Mouse (Mus musculus): Measurements from ENCODE around the gene Nup133. TPM values are rescaled to one million over a fixed set of nuclear protein-coding genes. Genes with fewer than 3 reads are reported as not detected.

Nup133 gene
- polyA plus RNA-seq, 1 experiment from 2014 or later = 39.8 TPM

GRCm38 (mm10) chr8:123929026-123929425, 20.0 kb downstream of the Nup133 start:
- ATAC-seq (ENCODE audit: low FRiP score, low read depth) = no peak
- Histone ChIP-seq H3K4me2 (replicated peaks) (no peak overlapping the region), H3K9ac (no peak overlapping the region), H3K27ac (no peak overlapping the region), H3K4me3 (no peak overlapping the region), H3K36me3 (peaks cover 72% of the 10 kb centered on the region), H3K4me1 (no peaks in the 10 kb centered on the region), H3K27me3 (replicated peaks) (no peaks in the 10 kb centered on the region), H3K9me3 (no peaks in the 10 kb centered on the region)
- WGBS = 97% methylated on average over 7 of the region's 7 CpGs

GRCm38 (mm10) chr8:123925671-123926070, 23.4 kb downstream of the Nup133 start:
- Histone ChIP-seq H3K4me2 (replicated peaks) (no peak overlapping the region), H3K36me3 (peaks cover 84% of the 10 kb centered on the region), H3K4me3 (no peak overlapping the region), H3K4me1 (no peaks in the 10 kb centered on the region), H3K27ac (no peak overlapping the region), H3K9me3 (no peaks in the 10 kb centered on the region), H3K9ac (no peak overlapping the region), H3K27me3 (replicated peaks) (no peaks in the 10 kb centered on the region)
- 96% methylated on average over 3 of the region's 3 CpGs for WGBS
- no peak for ATAC-seq (ENCODE audit: low FRiP score, low read depth)

- no peaks in the 10 kb centered on the region for H3K9me3 ChIP-seq
- no peak overlapping the region for H3K27ac ChIP-seq
- no peak overlapping the region for H3K4me2 ChIP-seq (replicated peaks)
- H3K4me1 ChIP-seq = no peaks in the 10 kb centered on the region
- no peak overlapping the region for H3K9ac ChIP-seq
- peaks cover 84% of the 10 kb centered on the region for H3K36me3 ChIP-seq
- no peak overlapping the region for H3K4me3 ChIP-seq
- WGBS = 20% methylated on average over 2 of the region's 2 CpGs
- ATAC-seq (ENCODE audit: low FRiP score, low read depth) = 0 out of 2 replicates have a peak, but pooled peaks have one; percentile 21
- no peaks in the 10 kb centered on the region for H3K27me3 ChIP-seq (replicated peaks)
Observed at GRCm38 (mm10) chr8:123924719-123925118, 24.3 kb downstream of the Nup133 start.

GRCm38 (mm10) chr8:123914635-123915034, 34.4 kb downstream of the Nup133 start:
- Histone ChIP-seq H3K9ac (no peak overlapping the region), H3K27ac (no peak overlapping the region), H3K9me3 (no peaks in the 10 kb centered on the region), H3K4me3 (no peak overlapping the region), H3K4me2 (replicated peaks) (no peak overlapping the region), H3K4me1 (no peaks in the 10 kb centered on the region), H3K27me3 (replicated peaks) (no peaks in the 10 kb centered on the region), H3K36me3 (peaks cover 89% of the 10 kb centered on the region)
- WGBS = 95% methylated on average over 3 of the region's 3 CpGs
- ATAC-seq (ENCODE audit: low FRiP score, low read depth) = no peak

- Histone ChIP-seq H3K9ac (no peak overlapping the region), H3K4me3 (no peak overlapping the region), H3K4me1 (no peaks in the 10 kb centered on the region), H3K36me3 (peaks cover 81% of the 10 kb centered on the region), H3K27me3 (replicated peaks) (no peaks in the 10 kb centered on the region), H3K9me3 (no peaks in the 10 kb centered on the region), H3K27ac (no peak overlapping the region), H3K4me2 (replicated peaks) (no peak overlapping the region)
- WGBS = 94% methylated on average over 4 of the region's 4 CpGs
- ATAC-seq (ENCODE audit: low FRiP score, low read depth) = no peak
Observed at GRCm38 (mm10) chr8:123912265-123912664, 36.8 kb downstream of the Nup133 start.

- no peaks in the 10 kb centered on the region for H3K4me1 ChIP-seq
- WGBS = 89% methylated on average over 6 of the region's 6 CpGs
- no peak overlapping the region for H3K4me2 ChIP-seq (replicated peaks)
- no peak for ATAC-seq (ENCODE audit: low FRiP score, low read depth)
- no peaks in the 10 kb centered on the region for H3K27me3 ChIP-seq (replicated peaks)
- no peaks in the 10 kb centered on the region for H3K9me3 ChIP-seq
- no peak overlapping the region for H3K27ac ChIP-seq
- H3K9ac ChIP-seq = no peak overlapping the region
- peaks cover 79% of the 10 kb centered on the region for H3K36me3 ChIP-seq
- H3K4me3 ChIP-seq = no peak overlapping the region
Observed at GRCm38 (mm10) chr8:123907604-123908003, 41.5 kb downstream of the Nup133 start.

- H3K9ac ChIP-seq = no peak overlapping the region
- no peaks in the 10 kb centered on the region for H3K27me3 ChIP-seq (replicated peaks)
- H3K4me1 ChIP-seq = no peaks in the 10 kb centered on the region
- H3K9me3 ChIP-seq = no peaks in the 10 kb centered on the region
- WGBS = 89% methylated on average over 7 of the region's 7 CpGs
- H3K36me3 ChIP-seq = peaks cover 70% of the 10 kb centered on the region
- H3K27ac ChIP-seq = no peak overlapping the region
- no peak overlapping the region for H3K4me3 ChIP-seq
- H3K4me2 ChIP-seq (replicated peaks) = no peak overlapping the region
- no peak for ATAC-seq (ENCODE audit: low FRiP score, low read depth)
Observed at GRCm38 (mm10) chr8:123902653-123903052, 46.4 kb downstream of the Nup133 start.

GRCm38 (mm10) chr8:123899366-123899765, 49.7 kb downstream of the Nup133 start:
- Histone ChIP-seq H3K4me3 (no peak overlapping the region), H3K9me3 (no peaks in the 10 kb centered on the region), H3K4me2 (replicated peaks) (no peak overlapping the region), H3K27ac (no peak overlapping the region), H3K36me3 (peaks cover 46% of the 10 kb centered on the region), H3K27me3 (replicated peaks) (peaks cover 24% of the 10 kb centered on the region), H3K9ac (no peak overlapping the region), H3K4me1 (no peaks in the 10 kb centered on the region)
- 89% methylated on average over 7 of the region's 7 CpGs for WGBS
- no peak for ATAC-seq (ENCODE audit: low FRiP score, low read depth)

- no peak for ATAC-seq (ENCODE audit: low FRiP score, low read depth)
- Histone ChIP-seq H3K27me3 (replicated peaks) (peaks cover 32% of the 10 kb centered on the region), H3K4me2 (replicated peaks) (no peak overlapping the region), H3K4me1 (no peaks in the 10 kb centered on the region), H3K36me3 (peaks cover 38% of the 10 kb centered on the region), H3K9ac (no peak overlapping the region), H3K27ac (no peak overlapping the region), H3K4me3 (no peak overlapping the region), H3K9me3 (no peaks in the 10 kb centered on the region)
- WGBS = 84% methylated on average over 5 of the region's 5 CpGs
Observed at GRCm38 (mm10) chr8:123898576-123898975, 50.5 kb downstream of the Nup133 start.

- Histone ChIP-seq H3K4me2 (replicated peaks) (no peak overlapping the region), H3K4me1 (peaks cover 11% of the 10 kb centered on the region), H3K27ac (no peak overlapping the region), H3K9me3 (no peaks in the 10 kb centered on the region), H3K4me3 (no peak overlapping the region), H3K9ac (no peak overlapping the region), H3K36me3 (peaks cover 20% of the 10 kb centered on the region), H3K27me3 (replicated peaks) (peaks cover 50% of the 10 kb centered on the region)
- no peak for ATAC-seq (ENCODE audit: low FRiP score, low read depth)
- 61% methylated on average over 10 of the region's 10 CpGs for WGBS
Observed at GRCm38 (mm10) chr8:123896774-123897173, 52.3 kb downstream of the Nup133 start.

GRCm38 (mm10) chr8:123896366-123896761, 52.7 kb downstream of the Nup133 start:
- Histone ChIP-seq H3K4me1 (peaks cover 15% of the 10 kb centered on the region), H3K9ac (no peak overlapping the region), H3K36me3 (peaks cover 16% of the 10 kb centered on the region), H3K9me3 (no peaks in the 10 kb centered on the region), H3K4me3 (no peak overlapping the region), H3K27ac (no peak overlapping the region), H3K4me2 (replicated peaks) (no peak overlapping the region), H3K27me3 (replicated peaks) (peaks cover 54% of the 10 kb centered on the region)
- ATAC-seq (ENCODE audit: low FRiP score, low read depth) = no peak
- WGBS = 70% methylated on average over 14 of the region's 14 CpGs

- H3K4me2 ChIP-seq (replicated peaks) = no peak overlapping the region
- 74% methylated on average over 9 of the region's 9 CpGs for WGBS
- peaks cover 18% of the 10 kb centered on the region for H3K4me1 ChIP-seq
- peaks cover 59% of the 10 kb centered on the region for H3K27me3 ChIP-seq (replicated peaks)
- no peak overlapping the region for H3K4me3 ChIP-seq
- H3K36me3 ChIP-seq = peaks cover 10% of the 10 kb centered on the region
- H3K9me3 ChIP-seq = no peaks in the 10 kb centered on the region
- ATAC-seq (ENCODE audit: low FRiP score, low read depth) = no peak
- no peak overlapping the region for H3K27ac ChIP-seq
- no peak overlapping the region for H3K9ac ChIP-seq
Observed at GRCm38 (mm10) chr8:123895680-123896365, 53.2 kb downstream of the Nup133 start.

GRCm38 (mm10) chr8:123895230-123895629, 53.8 kb downstream of the Nup133 start:
- Histone ChIP-seq H3K4me3 (no peak overlapping the region), H3K9ac (no peak overlapping the region), H3K9me3 (no peaks in the 10 kb centered on the region), H3K27me3 (replicated peaks) (peaks cover 65% of the 10 kb centered on the region), H3K4me2 (replicated peaks) (no peak overlapping the region), H3K27ac (no peak overlapping the region), H3K36me3 (peaks cover 4% of the 10 kb centered on the region; the same call in 1 of the 2 replicates), H3K4me1 (peaks cover 18% of the 10 kb centered on the region)
- 72% methylated on average over 4 of the region's 4 CpGs for WGBS
- ATAC-seq (ENCODE audit: low FRiP score, low read depth) = no peak
